Mouse (Mus musculus) kidney, adult 11 months (tissue): ENCODE data around the gene Ltf.

Experiments used
- DNase-seq: peaks from one replicate; pipeline ENCODE4 v3.0.0; 2022

Gene Ltf

GRCm38 (mm10) chr9:111019022-111019421 lies at the start of gene Ltf:
TSS of gene Ltf (plus strand) at chr9:111019271.
- DNase-seq, result no peak

GRCm38 (mm10) chr9:110979411-110979810 lies 39.7 kb upstream of the Ltf start:
- DNase-seq, result no peak

- no peak for DNase-seq
Measured at GRCm38 (mm10) chr9:110982351-110982750, 36.7 kb upstream of the Ltf start.

GRCm38 (mm10) chr9:110984096-110984495 lies 35.0 kb upstream of the Ltf start:
- no peak for DNase-seq

- no peak for DNase-seq
Measured at GRCm38 (mm10) chr9:110985541-110985940, 33.5 kb upstream of the Ltf start.

GRCm38 (mm10) chr9:110985951-110986350 lies 33.1 kb upstream of the Ltf start:
- no peak for DNase-seq

- no peak for DNase-seq
Measured at GRCm38 (mm10) chr9:110987331-110987730, 31.7 kb upstream of the Ltf start.

- DNase-seq, result no peak
Measured at GRCm38 (mm10) chr9:110988078-110988477, 31.0 kb upstream of the Ltf start.

- DNase-seq, result no peak
Measured at GRCm38 (mm10) chr9:110989141-110989540, 29.9 kb upstream of the Ltf start.

GRCm38 (mm10) chr9:110989543-110989942 lies 29.5 kb upstream of the Ltf start:
- no peak for DNase-seq

GRCm38 (mm10) chr9:110990204-110990603 lies 28.9 kb upstream of the Ltf start, which contains the start of gene Rtp3:
TSS of gene Rtp3 (minus strand) at chr9:110990583.
- peak; percentile 62 for DNase-seq

- peak; percentile 17 for DNase-seq
Measured at GRCm38 (mm10) chr9:110993281-110993709, 25.8 kb upstream of the Ltf start.

- DNase-seq, result peak; percentile 87
Measured at GRCm38 (mm10) chr9:110994716-110995172, 24.3 kb upstream of the Ltf start.

- peak; percentile 63 for DNase-seq
Measured at GRCm38 (mm10) chr9:110997245-110997644, 21.8 kb upstream of the Ltf start.

GRCm38 (mm10) chr9:110999056-110999455 lies 20.0 kb upstream of the Ltf start:
- DNase-seq, result no peak

- peak; percentile 50 for DNase-seq
Measured at GRCm38 (mm10) chr9:110999856-111000255, 19.2 kb upstream of the Ltf start.

GRCm38 (mm10) chr9:111001621-111002020 lies 17.4 kb upstream of the Ltf start:
- DNase-seq, result no peak

GRCm38 (mm10) chr9:111003279-111003678 lies 15.8 kb upstream of the Ltf start:
- DNase-seq, result no peak

- no peak for DNase-seq
Measured at GRCm38 (mm10) chr9:111006544-111006943, 12.5 kb upstream of the Ltf start.

GRCm38 (mm10) chr9:111009763-111010162 lies 9.3 kb upstream of the Ltf start:
- DNase-seq, result no peak

- DNase-seq, result peak; percentile 57
Measured at GRCm38 (mm10) chr9:111011550-111011949, 7.5 kb upstream of the Ltf start.

GRCm38 (mm10) chr9:111012041-111012440 lies 7.0 kb upstream of the Ltf start:
- DNase-seq, result peak; percentile 34

GRCm38 (mm10) chr9:111015658-111016057 lies 3.4 kb upstream of the Ltf start:
- no peak for DNase-seq

GRCm38 (mm10) chr9:111026791-111027190 lies 7.7 kb downstream of the Ltf start:
- no peak for DNase-seq

- no peak for DNase-seq
Measured at GRCm38 (mm10) chr9:111033717-111034116, 14.6 kb downstream of the Ltf start.

GRCm38 (mm10) chr9:111039966-111040365 lies 20.9 kb downstream of the Ltf start:
- DNase-seq, result no peak
